Mouse (Mus musculus): ENCODE data around the gene Fbln2. TPM values are rescaled to one million over a fixed set of nuclear protein-coding genes. Genes with fewer than 3 reads are reported as not detected.
A peak's percentile ranks its signal among the peaks of the same experiment; 100 is the strongest.

The Fbln2 gene
- total and polyA plus RNA-seq, 3 experiments = 0.27 TPM; not detected in 2

GRCm38 (mm10) chr6:91182075-91182490, 30.2 kb upstream of the Fbln2 start:
- TF ChIP-seq CTCF (IDR thresholded peaks at IDR 0.05; ENCODE audit: low read depth, low read length) (no peak), GATA1 (IDR thresholded peaks at IDR 0.05; ENCODE audit: borderline replicate concordance, low read length) (no peak), GATA2 (IDR thresholded peaks at IDR 0.05; ENCODE audit: borderline replicate concordance, low read depth, low read length) (no peak), TAL1 (conservative IDR thresholded peaks at IDR 0.05; ENCODE audit: low read depth, low read length) (no peak), POLR2AphosphoS5 (IDR thresholded peaks at IDR 0.05; ENCODE audit: insufficient replicate concordance, low read depth, low read length) (no peak)
- Histone ChIP-seq H3K36me3 (replicated peaks) (no peaks in the 10 kb centered on the region), H3K4me1 (ENCODE audit: insufficient read depth, low read depth, low read length) (no peaks in the 10 kb centered on the region), H3K27me3 (ENCODE audit: insufficient read depth, low read length) (peaks cover 14% of the 10 kb centered on the region), H3K9me3 (replicated peaks) (no peaks in the 10 kb centered on the region), H3K4me3 (ENCODE audit: low read depth, low read length) (no peak overlapping the region)
- no peak for ATAC-seq (ENCODE audit: extremely low read depth, insufficient number of reproducible peaks, low FRiP score, poor library complexity, severe bottlenecking)
- no peak for DNase-seq (ENCODE audit: low spot score)

GRCm38 (mm10) chr6:91183041-91183440, 29.2 kb upstream of the Fbln2 start:
- peaks cover 10% of the 10 kb centered on the region; the same call in 1 of the 2 replicates for H3K27me3 ChIP-seq (ENCODE audit: insufficient read depth, low read length)
- H3K36me3 ChIP-seq (replicated peaks) = no peaks in the 10 kb centered on the region
- TF ChIP-seq GATA1 (IDR thresholded peaks at IDR 0.05; ENCODE audit: borderline replicate concordance, low read length) (no peak), CTCF (IDR thresholded peaks at IDR 0.05; ENCODE audit: low read depth, low read length) (no peak), POLR2AphosphoS5 (IDR thresholded peaks at IDR 0.05; ENCODE audit: insufficient replicate concordance, low read depth, low read length) (no peak), GATA2 (IDR thresholded peaks at IDR 0.05; ENCODE audit: borderline replicate concordance, low read depth, low read length) (no peak), TAL1 (conservative IDR thresholded peaks at IDR 0.05; ENCODE audit: low read depth, low read length) (no peak)
- no peaks in the 10 kb centered on the region for H3K9me3 ChIP-seq (replicated peaks)
- no peaks in the 10 kb centered on the region for H3K4me1 ChIP-seq (ENCODE audit: insufficient read depth, low read depth, low read length)
- ATAC-seq (ENCODE audit: extremely low read depth, insufficient number of reproducible peaks, low FRiP score, poor library complexity, severe bottlenecking) (no peak), DNase-seq (ENCODE audit: low spot score) (no peak)
- H3K4me3 ChIP-seq (ENCODE audit: low read depth, low read length) = no peak overlapping the region

- TF ChIP-seq POLR2AphosphoS5 (IDR thresholded peaks at IDR 0.05; ENCODE audit: insufficient replicate concordance, low read depth, low read length) (no peak), TAL1 (conservative IDR thresholded peaks at IDR 0.05; ENCODE audit: low read depth, low read length) (no peak), GATA2 (IDR thresholded peaks at IDR 0.05; ENCODE audit: borderline replicate concordance, low read depth, low read length) (no peak), GATA1 (IDR thresholded peaks at IDR 0.05; ENCODE audit: borderline replicate concordance, low read length) (no peak), CTCF (IDR thresholded peaks at IDR 0.05; ENCODE audit: low read depth, low read length) (no peak)
- no peaks in the 10 kb centered on the region for H3K4me1 ChIP-seq (ENCODE audit: insufficient read depth, low read depth, low read length)
- ATAC-seq (ENCODE audit: extremely low read depth, insufficient number of reproducible peaks, low FRiP score, poor library complexity, severe bottlenecking) = no peak
- H3K9me3 ChIP-seq (replicated peaks) = no peaks in the 10 kb centered on the region
- no peak overlapping the region for H3K4me3 ChIP-seq (ENCODE audit: low read depth, low read length)
- H3K36me3 ChIP-seq (replicated peaks) = no peaks in the 10 kb centered on the region
- H3K27me3 ChIP-seq (ENCODE audit: insufficient read depth, low read length) = peaks cover 8% of the 10 kb centered on the region; the same call in 1 of the 2 replicates
- DNase-seq (ENCODE audit: low spot score) = no peak
Measured at GRCm38 (mm10) chr6:91183980-91184379, 28.3 kb upstream of the Fbln2 start.

DNA sequence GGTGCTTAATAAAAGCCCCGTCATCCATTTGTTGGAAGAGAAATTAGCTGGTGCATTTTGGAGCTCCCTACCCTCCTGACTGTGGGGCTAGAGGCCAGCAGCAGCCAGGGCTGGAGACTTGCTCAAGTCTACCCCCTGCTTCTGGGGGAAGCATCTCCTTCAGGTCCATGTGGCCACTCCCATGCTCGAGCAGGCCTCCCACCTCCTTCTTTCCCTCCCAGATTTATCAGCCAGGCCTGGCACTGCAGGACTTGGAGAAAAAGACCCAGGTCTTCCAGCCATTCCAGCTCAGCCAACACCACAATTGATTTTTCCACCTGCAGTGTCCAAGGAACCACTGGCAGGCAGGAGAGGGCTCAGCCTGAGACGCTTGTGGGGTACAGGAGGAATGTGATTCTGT, 27.5 kb upstream of the Fbln2 start:
- Histone ChIP-seq H3K27me3 (ENCODE audit: insufficient read depth, low read length) (peaks cover 4% of the 10 kb centered on the region; the same call in 1 of the 2 replicates), H3K9me3 (replicated peaks) (no peaks in the 10 kb centered on the region), H3K4me1 (ENCODE audit: insufficient read depth, low read depth, low read length) (no peaks in the 10 kb centered on the region), H3K4me3 (ENCODE audit: low read depth, low read length) (no peak overlapping the region), H3K36me3 (replicated peaks) (no peaks in the 10 kb centered on the region)
- DNase-seq (ENCODE audit: low spot score) = no peak
- ATAC-seq (ENCODE audit: extremely low read depth, insufficient number of reproducible peaks, low FRiP score, poor library complexity, severe bottlenecking) = no peak
- no peak for TF ChIP-seq GATA1 (IDR thresholded peaks at IDR 0.05; ENCODE audit: borderline replicate concordance, low read length)
- TF ChIP-seq TAL1 (conservative IDR thresholded peaks at IDR 0.05; ENCODE audit: low read depth, low read length) = no peak
- no peak for TF ChIP-seq CTCF (IDR thresholded peaks at IDR 0.05; ENCODE audit: low read depth, low read length)
- TF ChIP-seq GATA2 (IDR thresholded peaks at IDR 0.05; ENCODE audit: borderline replicate concordance, low read depth, low read length) = no peak
- TF ChIP-seq POLR2AphosphoS5 (IDR thresholded peaks at IDR 0.05; ENCODE audit: insufficient replicate concordance, low read depth, low read length) = no peak

DNA sequence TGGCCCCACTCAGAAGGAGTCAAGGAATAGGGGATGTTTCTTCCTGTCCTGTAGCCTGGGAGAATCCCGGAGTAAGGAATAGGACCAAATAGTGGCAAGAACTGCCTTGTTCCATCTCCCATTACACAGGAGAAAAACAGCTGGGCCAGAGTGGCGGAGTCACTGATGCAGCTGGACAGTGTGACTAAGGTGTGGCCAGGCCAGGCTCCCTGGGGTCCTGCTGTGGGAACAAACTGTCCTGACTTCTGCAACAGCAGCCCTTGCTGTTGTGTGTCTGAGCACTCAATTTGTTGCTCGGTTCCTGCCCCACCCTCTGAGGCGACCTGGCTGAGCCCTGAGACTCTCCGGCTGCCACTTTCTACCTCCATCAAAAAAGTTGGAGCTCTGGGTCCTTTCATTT, 26.8 kb upstream of the Fbln2 start:
- no peak for TF ChIP-seq TAL1 (conservative IDR thresholded peaks at IDR 0.05; ENCODE audit: low read depth, low read length)
- TF ChIP-seq CTCF (IDR thresholded peaks at IDR 0.05; ENCODE audit: low read depth, low read length) = no peak
- no peak for TF ChIP-seq GATA1 (IDR thresholded peaks at IDR 0.05; ENCODE audit: borderline replicate concordance, low read length)
- no peak for TF ChIP-seq GATA2 (IDR thresholded peaks at IDR 0.05; ENCODE audit: borderline replicate concordance, low read depth, low read length)
- no peak for TF ChIP-seq POLR2AphosphoS5 (IDR thresholded peaks at IDR 0.05; ENCODE audit: insufficient replicate concordance, low read depth, low read length)
- DNase-seq (ENCODE audit: low spot score) (no peak), ATAC-seq (ENCODE audit: extremely low read depth, insufficient number of reproducible peaks, low FRiP score, poor library complexity, severe bottlenecking) (no peak)
- Histone ChIP-seq H3K36me3 (replicated peaks) (no peaks in the 10 kb centered on the region), H3K4me3 (ENCODE audit: low read depth, low read length) (no peak overlapping the region), H3K27me3 (ENCODE audit: insufficient read depth, low read length) (peaks cover 2% of the 10 kb centered on the region; the same call in 1 of the 2 replicates), H3K4me1 (ENCODE audit: insufficient read depth, low read depth, low read length) (no peaks in the 10 kb centered on the region), H3K9me3 (replicated peaks) (no peaks in the 10 kb centered on the region)

GRCm38 (mm10) chr6:91186161-91186931, 25.9 kb upstream of the Fbln2 start:
- no peak for ATAC-seq (ENCODE audit: extremely low read depth, insufficient number of reproducible peaks, low FRiP score, poor library complexity, severe bottlenecking)
- Histone ChIP-seq H3K4me1 (ENCODE audit: insufficient read depth, low read depth, low read length) (no peaks in the 10 kb centered on the region), H3K9me3 (replicated peaks) (no peaks in the 10 kb centered on the region), H3K36me3 (replicated peaks) (no peaks in the 10 kb centered on the region), H3K4me3 (ENCODE audit: low read depth, low read length) (no peak overlapping the region), H3K27me3 (ENCODE audit: insufficient read depth, low read length) (peaks cover 5% of the 10 kb centered on the region; the same call in 1 of the 2 replicates)
- TF ChIP-seq CTCF (IDR thresholded peaks at IDR 0.05; ENCODE audit: low read depth, low read length) = peak; percentile 91
- TF ChIP-seq GATA2 (IDR thresholded peaks at IDR 0.05; ENCODE audit: borderline replicate concordance, low read depth, low read length) = no peak
- TF ChIP-seq POLR2AphosphoS5 (IDR thresholded peaks at IDR 0.05; ENCODE audit: insufficient replicate concordance, low read depth, low read length) = no peak
- TF ChIP-seq GATA1 (IDR thresholded peaks at IDR 0.05; ENCODE audit: borderline replicate concordance, low read length) = no peak
- peak; percentile 61 for DNase-seq (ENCODE audit: low spot score)
